Mouse (Mus musculus) intestine, postnatal 0 days (tissue): ENCODE measurements around the gene Cdx2. TPM values are rescaled to one million over a fixed set of nuclear protein-coding genes. Genes with fewer than 3 reads are reported as not detected.

ENCODE experiments used
- ATAC-seq: fragments of 200-750 bp; cut with Nextera tagmentation; 2 replicates; pipeline ENCODE4 v1.8.0; 2017; ENCODE audit warnings: mild to moderate bottlenecking, moderate TSS enrichment, moderate library complexity
- H3K27ac ChIP-seq: fragments of 300-500 bp; sonication (generic); 2 replicates; pipeline ENCODE4 v1.5.1; 2014; ENCODE audit warnings: mild to moderate bottlenecking, low read depth, low read length, moderate library complexity
- H3K27me3 ChIP-seq: fragments of 300-500 bp; sonication (generic); replicated peaks from 2 replicates; pipeline ENCODE4 v1.6.1; 2014; ENCODE audit warnings: low read length, mixed read lengths; ENCODE audit not compliant: control insufficient read depth, insufficient read depth
- H3K36me3 ChIP-seq: fragments of 300-500 bp; sonication (generic); 2 replicates; pipeline ENCODE4 v1.6.1; 2014; ENCODE audit warnings: mild to moderate bottlenecking, moderate library complexity; ENCODE audit not compliant: control insufficient read depth, insufficient read depth
- H3K4me1 ChIP-seq: fragments of 300-500 bp; sonication (generic); replicated peaks from 2 replicates; pipeline ENCODE4 v1.6.1; 2014; ENCODE audit warnings: antibody characterized with exemption, low read length, mixed read lengths; ENCODE audit not compliant: control insufficient read depth, insufficient read depth
- H3K4me2 ChIP-seq: fragments of 300-500 bp; sonication (generic); replicated peaks from 2 replicates; pipeline ENCODE4 v1.6.1; 2014; ENCODE audit warnings: low read depth, mild to moderate bottlenecking, moderate library complexity
- H3K4me3 ChIP-seq: fragments of 300-500 bp; sonication (generic); 2 replicates; pipeline ENCODE4 v1.5.1; 2014; ENCODE audit warnings: low read depth, low read length
- H3K9ac ChIP-seq: fragments of 300-500 bp; sonication (generic); 2 replicates; pipeline ENCODE4 v1.6.1; 2014; ENCODE audit warnings: mild to moderate bottlenecking, low read depth, low read length
- H3K9me3 ChIP-seq: fragments of 300-500 bp; sonication (generic); 2 replicates; pipeline ENCODE4 v1.6.1; 2016; ENCODE audit warnings: mixed run types; ENCODE audit not compliant: control insufficient read depth
- CTCF ChIP-seq: sonication (generic); IDR thresholded peaks from 2 replicates; pipeline ENCODE4 v1.5.1; 2016; ENCODE audit warnings: low read depth, mild to moderate bottlenecking, control low read depth, antibody characterized with exemption, moderate library complexity
- WGBS: fragments of 180-500 bp; shearing (Covaris S2); extraction: QIAGEN DNeasy Blood & Tissue Kit; methylation state at CpG from one replicate; pipeline ENCODE4 v1.1.7; 2014; 5-methylcytosine and 5-hydroxymethylcytosine counted together
- polyA plus RNA-seq: library from polyadenylated mRNA; unstranded; fragments of >200 nt; fragmentation: Nextera tagmentation; extraction: Ambion mirVana; gene quantifications from 2 replicates; pipeline ENCODE4 v1.2.1, GENCODE M21; 2015

Gene Cdx2
- polyA plus RNA-seq, 1 experiment from 2014 or later = 35.0 TPM

DNA sequence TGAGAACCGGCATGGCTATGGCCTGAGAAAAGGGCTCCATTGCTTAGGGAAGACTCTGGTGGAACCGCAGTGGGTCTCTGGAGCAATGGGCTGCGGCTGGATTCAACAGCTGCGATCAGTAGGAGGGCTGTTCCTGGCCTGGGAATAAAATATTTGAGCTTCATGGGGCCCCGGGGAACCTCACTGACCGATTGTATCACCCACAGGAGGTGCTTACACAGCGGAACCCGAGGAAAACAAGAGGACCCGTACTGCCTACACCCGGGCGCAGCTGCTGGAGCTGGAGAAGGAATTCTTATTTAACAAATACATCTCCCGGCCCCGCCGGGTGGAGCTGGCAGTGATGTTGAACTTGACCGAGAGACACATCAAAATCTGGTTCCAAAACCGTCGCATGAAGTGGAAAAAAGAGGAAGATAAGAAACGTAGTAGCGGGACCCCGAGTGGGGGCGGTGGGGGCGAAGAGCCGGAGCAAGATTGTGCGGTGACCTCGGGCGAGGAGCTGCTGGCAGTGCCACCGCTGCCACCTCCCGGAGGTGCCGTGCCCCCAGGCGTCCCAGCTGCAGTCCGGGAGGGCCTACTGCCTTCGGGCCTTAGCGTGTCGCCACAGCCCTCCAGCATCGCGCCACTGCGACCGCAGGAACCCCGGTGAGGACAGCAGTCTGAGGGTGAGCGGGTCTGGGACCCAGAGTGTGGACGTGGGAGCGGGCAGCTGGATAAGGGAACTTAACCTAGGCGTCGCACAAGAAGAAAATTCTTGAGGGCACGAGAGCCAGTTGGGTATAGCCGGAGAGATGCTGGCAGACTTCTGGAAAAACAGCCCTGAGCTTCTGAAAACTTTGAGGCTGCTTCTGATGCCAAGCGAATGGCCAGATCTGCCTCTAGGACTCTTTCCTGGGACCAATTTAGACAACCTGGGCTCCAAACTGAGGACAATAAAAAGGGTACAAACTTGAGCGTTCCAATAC is 32.6 kb downstream of the Cdx2 start:
- Histone ChIP-seq H3K9ac (no peak overlapping the region), H3K36me3 (no peaks in the 10 kb centered on the region), H3K4me1 (no peaks in the 10 kb centered on the region), H3K4me3 (0 out of 2 replicates have a peak overlapping the region, but pooled peaks have one; percentile 0), H3K27me3 (peaks cover 86% of the 10 kb centered on the region), H3K9me3 (no peaks in the 10 kb centered on the region), H3K27ac (no peak overlapping the region), H3K4me2 (peak overlapping the region; percentile 50)
- WGBS = 6% methylated on average over 48 of the region's 48 CpGs
- TF ChIP-seq CTCF = no peak
- no peak for ATAC-seq

DNA sequence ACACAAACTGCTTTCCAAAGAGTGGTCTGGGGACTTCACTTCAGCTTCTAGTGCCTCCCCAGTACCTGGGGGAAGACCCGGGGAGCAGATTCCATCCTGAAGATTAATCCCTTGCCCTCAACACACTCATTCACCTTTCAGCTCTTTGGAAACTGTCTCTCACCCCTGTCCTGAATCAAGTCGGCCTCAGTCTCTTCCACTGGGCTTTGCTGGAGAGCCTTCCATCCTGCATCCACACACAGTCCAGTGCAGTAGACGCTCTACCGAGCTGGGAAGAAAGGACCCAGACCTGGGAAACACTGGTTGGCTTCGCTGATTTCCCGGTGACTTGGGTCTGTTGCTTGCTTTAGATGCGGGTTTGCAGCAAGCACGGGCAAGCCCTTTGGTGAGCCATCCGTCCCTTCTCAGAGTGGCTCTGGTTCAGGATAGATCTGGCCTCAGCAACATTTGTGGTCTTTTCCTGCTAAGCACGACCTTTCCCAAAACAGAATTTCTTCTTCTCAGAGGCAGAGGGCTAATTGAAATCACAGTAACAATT is 34.2 kb downstream of the Cdx2 start:
- Histone ChIP-seq H3K27me3 (peaks cover 85% of the 10 kb centered on the region), H3K4me3 (no peak overlapping the region; the same call in 1 of the 2 replicates), H3K4me2 (no peak overlapping the region), H3K4me1 (no peaks in the 10 kb centered on the region), H3K9ac (peak overlapping the region; percentile 26; the same call in 1 of the 2 replicates), H3K9me3 (no peaks in the 10 kb centered on the region), H3K36me3 (no peaks in the 10 kb centered on the region), H3K27ac (no peak overlapping the region)
- ATAC-seq = no peak
- TF ChIP-seq CTCF = no peak
- WGBS = 21% methylated on average over 10 of the region's 10 CpGs

DNA sequence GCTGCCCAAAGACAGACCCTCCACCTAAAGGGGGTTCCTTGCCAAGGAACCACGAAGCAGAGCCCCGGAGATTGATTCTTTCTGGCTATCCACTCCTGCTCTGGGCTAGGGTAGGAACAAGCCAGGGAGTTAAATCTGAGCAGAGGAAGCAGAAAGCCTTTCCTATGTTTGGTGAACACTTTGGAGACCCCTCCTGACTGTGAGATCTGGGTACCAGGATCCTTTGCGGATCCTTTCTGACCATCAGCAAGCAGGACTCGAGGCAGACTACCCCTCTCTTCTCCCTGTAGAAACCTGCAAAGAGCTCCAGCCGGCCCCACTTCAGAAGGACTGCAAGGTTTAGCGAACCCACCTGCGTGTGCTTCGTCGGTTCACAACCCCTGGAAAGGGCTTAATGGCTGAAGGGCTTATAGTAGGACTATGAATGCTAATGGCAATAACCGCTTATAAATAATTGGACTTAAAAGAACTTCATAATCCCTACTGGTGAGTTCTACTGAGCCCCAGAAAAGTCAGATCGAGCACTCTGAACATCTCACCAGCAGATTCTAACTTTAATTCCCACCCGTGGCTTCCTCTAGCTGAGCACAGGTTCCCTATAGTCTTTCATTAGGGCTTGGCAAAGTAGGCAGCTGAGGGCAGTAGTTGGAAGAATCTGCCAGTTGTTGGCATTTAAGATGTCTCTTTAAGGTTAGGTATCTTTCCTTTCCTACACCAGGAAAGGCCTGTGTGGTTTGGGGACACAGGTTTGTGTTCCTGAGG is 34.8 kb downstream of the Cdx2 start:
- Histone ChIP-seq H3K4me1 (no peaks in the 10 kb centered on the region; the same call in 1 of the 2 replicates), H3K4me2 (peak overlapping the region; percentile 49; the same call in 1 of the 2 replicates), H3K36me3 (no peaks in the 10 kb centered on the region), H3K4me3 (peak overlapping the region; percentile 12), H3K27ac (no peak overlapping the region), H3K27me3 (peaks cover 82% of the 10 kb centered on the region), H3K9ac (peak overlapping the region; percentile 26; the same call in 1 of the 2 replicates), H3K9me3 (no peaks in the 10 kb centered on the region)
- no peak for ATAC-seq
- no peak for TF ChIP-seq CTCF
- 30% methylated on average over 12 of the region's 12 CpGs for WGBS

DNA sequence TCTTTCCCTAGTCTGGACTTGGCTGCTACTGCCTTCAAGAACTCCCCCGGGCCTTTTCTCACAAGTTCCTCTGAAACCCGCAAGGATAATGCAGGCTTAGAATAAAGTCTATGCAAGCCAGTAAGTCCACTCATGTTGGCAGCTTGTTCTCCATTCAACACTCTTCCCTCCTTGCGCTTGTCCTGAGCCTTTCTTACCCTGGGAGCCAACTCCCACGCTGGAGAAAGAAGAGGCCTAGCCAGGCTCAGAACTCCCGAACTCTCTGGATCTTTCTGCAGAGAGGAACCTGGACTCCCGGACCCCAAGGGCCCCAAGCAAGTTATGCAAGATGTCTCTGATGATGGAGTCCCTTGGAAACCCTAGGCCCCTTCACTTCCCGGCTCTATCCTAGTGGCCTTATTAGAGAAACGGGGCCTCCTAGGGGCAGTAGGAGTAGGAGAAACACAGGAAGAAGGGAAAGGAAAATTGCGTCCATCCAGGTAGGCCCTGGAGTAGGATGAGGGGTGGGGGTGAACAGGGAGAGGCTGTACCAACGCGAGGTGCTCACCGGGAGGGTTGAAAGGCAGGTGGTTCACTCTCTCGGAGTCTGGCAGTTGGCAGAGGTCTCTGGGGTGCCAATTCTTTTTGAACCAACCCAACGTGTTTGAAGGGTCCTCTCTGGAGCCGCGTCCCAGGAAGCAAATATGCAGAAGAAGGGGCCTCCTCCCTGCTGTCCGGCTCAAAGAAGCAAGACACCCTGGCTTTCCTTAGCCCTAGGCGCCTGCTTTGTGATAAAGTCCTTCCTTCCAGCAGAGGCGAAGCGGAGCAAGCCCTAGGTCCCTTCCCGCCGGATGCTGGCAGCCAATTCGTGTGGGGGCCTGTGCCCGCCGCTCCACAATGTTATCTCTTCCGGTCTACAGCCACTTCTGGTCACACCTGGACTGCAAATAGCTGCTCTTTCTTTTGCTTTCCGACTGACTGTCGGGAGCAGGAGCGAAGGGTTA is 36.1 kb downstream of the Cdx2 start:
- H3K4me3 ChIP-seq = peak overlapping the region; percentile 51
- H3K4me2 ChIP-seq = peak overlapping the region; percentile 69
- no peaks in the 10 kb centered on the region for H3K36me3 ChIP-seq
- WGBS = 19% methylated on average over 29 of the region's 29 CpGs
- no peaks in the 10 kb centered on the region for H3K9me3 ChIP-seq
- peak; percentile 34; the same call in 1 of the 2 replicates for ATAC-seq
- peak; percentile 30; the same call in 1 of the 2 replicates for TF ChIP-seq CTCF
- no peaks in the 10 kb centered on the region; the same call in 1 of the 2 replicates for H3K4me1 ChIP-seq
- peaks cover 76% of the 10 kb centered on the region for H3K27me3 ChIP-seq
- peak overlapping the region; percentile 17; the same call in 1 of the 2 replicates for H3K9ac ChIP-seq
- H3K27ac ChIP-seq = peak overlapping the region; percentile 70

DNA sequence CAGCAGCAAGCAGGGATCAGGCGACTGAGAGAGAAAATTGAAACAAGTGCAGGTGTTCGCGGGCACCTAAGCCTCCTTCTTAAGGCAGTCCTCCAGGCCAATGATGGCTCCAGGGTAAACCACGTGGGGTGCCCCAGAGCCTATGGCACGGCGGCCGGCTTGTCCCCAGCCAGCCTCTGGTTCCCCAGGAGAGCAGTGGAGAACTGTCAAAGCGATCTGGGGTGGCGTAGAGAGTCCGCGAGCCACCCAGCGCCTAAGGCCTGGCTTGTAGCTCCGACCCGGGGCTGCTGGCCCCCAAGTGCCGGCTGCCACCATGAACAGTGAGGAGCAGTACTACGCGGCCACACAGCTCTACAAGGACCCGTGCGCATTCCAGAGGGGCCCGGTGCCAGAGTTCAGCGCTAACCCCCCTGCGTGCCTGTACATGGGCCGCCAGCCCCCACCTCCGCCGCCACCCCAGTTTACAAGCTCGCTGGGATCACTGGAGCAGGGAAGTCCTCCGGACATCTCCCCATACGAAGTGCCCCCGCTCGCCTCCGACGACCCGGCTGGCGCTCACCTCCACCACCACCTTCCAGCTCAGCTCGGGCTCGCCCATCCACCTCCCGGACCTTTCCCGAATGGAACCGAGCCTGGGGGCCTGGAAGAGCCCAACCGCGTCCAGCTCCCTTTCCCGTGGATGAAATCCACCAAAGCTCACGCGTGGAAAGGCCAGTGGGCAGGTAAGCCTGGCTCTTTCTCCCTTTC is 37.0 kb downstream of the Cdx2 start, which contains the start of gene Pdx1:
Gene Pdx1 (plus strand): TSS at position 34 of the 747 bp plus-strand sequence.
- peak within 1 kb of the TSS; percentile 12 for H3K9ac ChIP-seq
- no peaks in the 10 kb centered on the region for H3K36me3 ChIP-seq
- H3K9me3 ChIP-seq = no peaks in the 10 kb centered on the region
- ATAC-seq = peak; percentile 89
- H3K27me3 ChIP-seq = peaks cover 72% of the 10 kb centered on the region
- H3K27ac ChIP-seq = peak within 1 kb of the TSS; percentile 70
- no peak for TF ChIP-seq CTCF
- 4% methylated on average over 44 of the region's 44 CpGs for WGBS
- H3K4me3 ChIP-seq = peak within 1 kb of the TSS; percentile 51
- H3K4me1 ChIP-seq = no peaks in the 10 kb centered on the region; the same call in 1 of the 2 replicates
- H3K4me2 ChIP-seq = peak within 1 kb of the TSS; percentile 69
